In genomic region chr13:28931266-28931665, GRCm38 (mm10) we compare ENCODE assay signal across 13 mouse cellular contexts. TPM values are rescaled to one million over a fixed set of nuclear protein-coding genes. Genes with fewer than 3 reads are reported as not detected.
A peak's percentile ranks its signal among the peaks of the same experiment; 100 is the strongest.
DNase-seq lines count a peak whose midpoint lies in the region; ATAC-seq and TF ChIP-seq lines count a peak whose summit lies in the region.
"Had no signal": no experiment of that assay in that cellular context is flagged by ENCODE, and none has a peak within 500 bp of the region (broad histone marks: within the 10 kb centered on the region; RNA-seq: fewer than 3 reads in every experiment).

No protein-coding gene starts in this region.

- no peak for TF ChIP-seq POLR2A in lung, adult 2 months (IDR thresholded peaks at IDR 0.05; ENCODE audit: borderline replicate concordance, extremely low read depth, low read depth, low read length)

- ATAC-seq in kidney, embryonic 16.5 days (ENCODE audit: low FRiP score, low TSS enrichment) = 0 out of 2 replicates have a peak, but pooled peaks have one; percentile 39
- ATAC-seq: midbrain, embryonic 16.5 days had no signal

- no peaks in the 10 kb centered on the region for H3K9me3 ChIP-seq in kidney, embryonic 16.5 days (ENCODE audit: low read length)
- H3K9me3 ChIP-seq: embryonic facial prominence, embryonic 13.5 days; G1E had no signal

- no peak overlapping the region for H3K4me3 ChIP-seq in lung, adult 2 months (replicated peaks; ENCODE audit: extremely low read depth, low read depth, low read length)
- H3K4me3 ChIP-seq in kidney, embryonic 16.5 days (ENCODE audit: low read length) = no peak overlapping the region
- H3K4me3 ChIP-seq: embryonic facial prominence, embryonic 13.5 days had no signal

- peak; percentile 46 to 64 for DNase-seq in adrenal gland, adult (ENCODE audit: inconsistent age in 2 of 2, low spot score in 1 of 2)
- DNase-seq in adrenal gland, postnatal 10 days = no peak
- DNase-seq in lung, adult 18-20 months = peak; percentile 19 to 34
- no peak for DNase-seq in lung, adult 2 months
- DNase-seq in skeletal muscle tissue, adult 2 months (ENCODE audit: low read depth, low spot score) = peak; percentile 29
- no peak for DNase-seq in ovary, postnatal 36 days (ENCODE audit: low spot score)
- no peak for DNase-seq in thymus, postnatal 25 days
- DNase-seq: cerebellum, adult 8-10 months; thymus, postnatal 36 days had no signal

- no peaks in the 10 kb centered on the region for H3K36me3 ChIP-seq in kidney, embryonic 16.5 days (ENCODE audit: insufficient read depth, low read length)
- H3K36me3 ChIP-seq: embryonic facial prominence, embryonic 13.5 days; G1E had no signal

- no peaks in the 10 kb centered on the region for H3K27me3 ChIP-seq in kidney, embryonic 16.5 days (ENCODE audit: insufficient read depth, low read length)
- H3K27me3 ChIP-seq: embryonic facial prominence, embryonic 13.5 days had no signal

- H3K27ac ChIP-seq in kidney, embryonic 16.5 days (ENCODE audit: low read length) = no peak overlapping the region
- H3K27ac ChIP-seq: embryonic facial prominence, embryonic 13.5 days had no signal

- no peak overlapping the region for H3K4me2 ChIP-seq in kidney, embryonic 16.5 days (replicated peaks; ENCODE audit: low read depth, low read length)
- H3K4me2 ChIP-seq: embryonic facial prominence, embryonic 13.5 days had no signal

- no peaks in the 10 kb centered on the region for H3K4me1 ChIP-seq in lung, adult 2 months (ENCODE audit: control insufficient read depth, insufficient read depth, low read length)
- no peaks in the 10 kb centered on the region for H3K4me1 ChIP-seq in kidney, embryonic 16.5 days (ENCODE audit: insufficient read depth, low read length)

- H3K9ac ChIP-seq in kidney, embryonic 16.5 days (replicated peaks; ENCODE audit: low read length) = no peak overlapping the region
- H3K9ac ChIP-seq: embryonic facial prominence, embryonic 13.5 days had no signal

- no peak for TF ChIP-seq CTCF in lung, adult 2 months (IDR thresholded peaks at IDR 0.05; ENCODE audit: insufficient read depth, low read length)

- WGBS in lung, adult 2 months = 55% methylated on average over 3 of the region's 3 CpGs
- WGBS in kidney, embryonic 16.5 days = 79% methylated on average over 3 of the region's 3 CpGs

RNA-seq across cellular contexts. Expression of gene Sox4, which starts 22.2 kb away (rescaled TPM):
- total RNA-seq in adrenal gland, postnatal 10 days (2021) = 10 to 100 TPM; 23.4 to 42.3 TPM
- polyA plus RNA-seq in lung, adult 2 months (2012; rRNA removed) = 33.6 and 33.8 TPM in 2 replicates
- 27.8 and 33.4 TPM in 2 replicates for polyA plus RNA-seq in kidney, embryonic 16.5 days (2015; fragmentation: Nextera tagmentation; extraction: Ambion mirVana)

Comparison
In these comparisons a context has a peak if more than half of its experiments do, and no peak if none do; other contexts are left out.
1. DNase-seq: peak in adrenal gland, adult (2 of 2), lung, adult 18-20 months (2 of 2) and skeletal muscle tissue, adult 2 months (single experiment); none in adrenal gland, postnatal 10 days (single experiment), lung, adult 2 months (single experiment), ovary, postnatal 36 days (single experiment) and thymus, postnatal 25 days (single experiment).